Mouse (Mus musculus): Measurements from ENCODE around the gene Rpap2.

DNA sequence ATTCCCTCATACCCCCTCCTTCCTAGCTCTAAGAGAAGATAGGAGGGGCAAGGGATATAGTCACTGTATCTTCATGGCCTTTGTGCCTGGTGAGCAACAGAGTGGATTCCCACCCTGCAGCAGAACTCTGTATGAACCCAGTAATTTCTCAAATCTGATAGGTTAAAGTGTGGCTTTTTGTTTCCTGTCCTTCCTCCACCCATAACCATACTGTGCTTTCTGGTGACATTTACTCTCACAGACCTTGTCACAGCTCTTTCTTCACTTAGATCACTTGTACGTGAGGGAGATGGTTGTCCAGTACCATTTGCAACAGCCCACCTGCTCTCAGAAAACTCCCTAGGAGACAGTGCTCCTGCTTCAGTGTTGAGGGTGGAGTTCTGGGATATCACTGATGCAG lies 53.3 kb downstream of the Rpap2 start:
- TF ChIP-seq POLR2A (IDR thresholded peaks at IDR 0.05; ENCODE audit: control insufficient read depth in 1 of 2, insufficient read depth in 1 of 2, low read depth in 1 of 2, low read length in 2 of 2, poor library complexity in 1 of 2), result no peak
- no peak for TF ChIP-seq CTCF (IDR thresholded peaks at IDR 0.05 in 2 of 3, conservative IDR thresholded peaks at IDR 0.05 in 1 of 3; ENCODE audit: control insufficient read depth in 1 of 3, insufficient read depth in 1 of 3, low read depth in 2 of 3, low read length in 3 of 3, poor library complexity in 1 of 3, severe bottlenecking in 1 of 3)
- TF ChIP-seq MXI1 (IDR thresholded peaks at IDR 0.05; ENCODE audit: low read depth, low read length), result no peak
- TF ChIP-seq HCFC1 (IDR thresholded peaks at IDR 0.05; ENCODE audit: low read depth, low read length), result no peak
- TF ChIP-seq USF2 (IDR thresholded peaks at IDR 0.05; ENCODE audit: borderline replicate concordance in 1 of 2, insufficient read depth in 1 of 2, low read depth in 1 of 2, low read length in 2 of 2), result no peak

Measured in MEL (cell line).